Mouse (Mus musculus) stomach, postnatal 0 days (tissue): ENCODE measurements around the gene Bap1. TPM values are rescaled to one million over a fixed set of nuclear protein-coding genes. Genes with fewer than 3 reads are reported as not detected.

Source experiments
- ATAC-seq: fragments of 200-750 bp; cut with Nextera tagmentation; 2 replicates; pipeline ENCODE4 v1.8.0; 2017; ENCODE audit not compliant: low FRiP score, low TSS enrichment
- DNase-seq: peaks from one replicate; pipeline ENCODE4 v3.0.0-alpha.2; 2016; ENCODE audit warnings: low spot score
- H3K27ac ChIP-seq: fragments of 300-500 bp; sonication (generic); replicated peaks from 2 replicates; pipeline ENCODE4 v1.5.1; 2014; ENCODE audit warnings: mild to moderate bottlenecking, control low read depth
- H3K27me3 ChIP-seq: fragments of 300-500 bp; sonication (generic); 2 replicates; pipeline ENCODE4 v1.6.1; 2014; ENCODE audit warnings: low read length; ENCODE audit not compliant: control insufficient read depth, insufficient read depth
- H3K36me3 ChIP-seq: fragments of 300-500 bp; sonication (generic); 2 replicates; pipeline ENCODE4 v1.6.1; 2014; ENCODE audit warnings: low read length, mixed read lengths; ENCODE audit not compliant: control insufficient read depth, insufficient read depth
- H3K4me1 ChIP-seq: fragments of 300-500 bp; sonication (generic); replicated peaks from 2 replicates; pipeline ENCODE4 v1.6.1; 2014; ENCODE audit warnings: antibody characterized with exemption; ENCODE audit not compliant: control insufficient read depth, insufficient read depth
- H3K4me2 ChIP-seq: fragments of 300-500 bp; sonication (generic); replicated peaks from 2 replicates; pipeline ENCODE4 v1.6.1; 2014; ENCODE audit warnings: low read depth, mild to moderate bottlenecking, control low read depth, moderate library complexity
- H3K4me3 ChIP-seq: fragments of 300-500 bp; sonication (generic); 2 replicates; pipeline ENCODE4 v1.5.1; 2014; ENCODE audit warnings: low read depth, low read length, control low read depth
- H3K9ac ChIP-seq: fragments of 300-500 bp; sonication (generic); 2 replicates; pipeline ENCODE4 v1.6.1; 2014; ENCODE audit warnings: mild to moderate bottlenecking, low read length, control low read depth, mixed read lengths
- H3K9me3 ChIP-seq: fragments of 300-500 bp; sonication (generic); 2 replicates; pipeline ENCODE4 v1.6.1; 2016; ENCODE audit warnings: low read length; ENCODE audit not compliant: control insufficient read depth
- CTCF ChIP-seq: IDR thresholded peaks from 2 replicates; pipeline ENCODE4 v1.5.1; 2016; ENCODE audit warnings: antibody characterized with exemption, low read depth, mild to moderate bottlenecking, moderate library complexity
- EP300 ChIP-seq: optimal IDR thresholded peaks from 2 replicates; pipeline ENCODE3; 2016; ENCODE audit warnings: antibody characterized with exemption
- WGBS: fragments of 180-500 bp; shearing (Covaris S2); extraction: QIAGEN DNeasy Blood & Tissue Kit; methylation state at CpG from one replicate; pipeline ENCODE4 v1.1.7; 2014; 5-methylcytosine and 5-hydroxymethylcytosine counted together
- polyA plus RNA-seq: library from polyadenylated mRNA; unstranded; fragments of >200 nt; fragmentation: Nextera tagmentation; extraction: Ambion mirVana; gene quantifications from 2 replicates; pipeline ENCODE4 v1.2.1, GENCODE M21; 2015

Bap1 gene
- polyA plus RNA-seq, 1 experiment from 2014 or later = 22.5 TPM

GRCm38 (mm10) chr14:31207070-31207830 is 44.0 kb upstream of the Bap1 start:
- Histone ChIP-seq H3K4me3 (peak overlapping the region; percentile 78), H3K36me3 (peaks cover 15% of the 10 kb centered on the region), H3K27me3 (no peaks in the 10 kb centered on the region), H3K27ac (peak overlapping the region; percentile 92), H3K9me3 (no peaks in the 10 kb centered on the region), H3K9ac (peak overlapping the region; percentile 94), H3K4me2 (peak overlapping the region; percentile 75), H3K4me1 (no peaks in the 10 kb centered on the region; the same call in 1 of the 2 replicates)
- TF ChIP-seq CTCF (no peak), EP300 (no peak)
- WGBS = 75% methylated on average over 13 of the region's 13 CpGs
- DNase-seq (no peak), ATAC-seq (0 out of 2 replicates have a peak, but pooled peaks have one; percentile 7)

DNA sequence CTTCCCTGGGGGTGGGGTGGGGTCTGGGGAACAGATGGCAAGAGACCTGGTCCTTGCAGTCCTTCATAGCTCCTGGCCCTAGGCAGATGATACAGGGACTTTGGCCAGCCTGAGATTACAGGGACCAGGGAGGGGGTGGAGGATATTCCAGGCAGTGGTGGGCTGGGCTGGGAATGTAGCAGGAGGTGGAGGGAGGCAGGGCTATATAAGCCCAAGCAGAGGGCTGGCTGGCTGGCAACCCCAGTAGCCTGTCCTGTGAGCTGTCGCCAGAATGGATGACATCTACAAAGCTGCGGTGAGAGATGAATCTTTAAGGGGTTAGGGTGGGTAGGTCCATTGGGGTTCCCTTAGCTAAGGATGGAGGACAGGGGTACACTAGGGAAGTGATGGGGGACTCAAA is 43.2 kb upstream of the Bap1 start, which contains the start of gene Tnnc1:
Tnnc1 (plus strand) TSS at position 229 of the 400 bp plus-strand sequence.
- 60% methylated on average over 2 of the region's 2 CpGs for WGBS
- DNase-seq (no peak), ATAC-seq (no peak)
- H3K9ac ChIP-seq = no peak within 1 kb of the TSS
- no peak within 1 kb of the TSS for H3K4me3 ChIP-seq
- H3K27me3 ChIP-seq = no peaks in the 10 kb centered on the region
- peaks cover 9% of the 10 kb centered on the region; the same call in 1 of the 2 replicates for H3K36me3 ChIP-seq
- no peak within 1 kb of the TSS for H3K4me2 ChIP-seq
- no peak for TF ChIP-seq CTCF
- TF ChIP-seq EP300 = no peak
- H3K9me3 ChIP-seq = no peaks in the 10 kb centered on the region
- H3K27ac ChIP-seq = no peak within 1 kb of the TSS
- no peaks in the 10 kb centered on the region; the same call in 1 of the 2 replicates for H3K4me1 ChIP-seq

DNA sequence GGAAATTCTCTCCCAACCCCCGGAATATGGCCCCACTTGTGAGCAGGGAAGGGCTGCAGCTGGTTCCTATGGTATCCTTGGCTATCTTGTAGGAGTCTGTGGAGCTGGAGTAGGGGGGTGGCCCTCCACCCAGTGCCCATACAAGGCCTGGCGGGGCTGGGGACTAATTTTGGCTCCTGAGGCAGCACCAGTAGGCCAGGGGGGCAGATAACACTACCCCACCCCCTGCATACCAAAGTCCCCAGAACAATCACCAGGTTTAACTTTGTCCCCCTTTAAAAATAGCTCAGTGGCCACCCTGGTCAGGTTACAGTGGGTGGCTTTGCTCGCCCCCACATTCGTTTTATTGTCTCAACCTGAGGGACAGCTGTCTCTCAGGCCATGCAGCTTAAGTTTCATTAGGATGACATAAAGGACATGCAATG is 42.1 kb upstream of the Bap1 start:
- no peak overlapping the region for H3K4me2 ChIP-seq
- no peak for DNase-seq
- no peaks in the 10 kb centered on the region; the same call in 1 of the 2 replicates for H3K36me3 ChIP-seq
- H3K4me3 ChIP-seq = no peak overlapping the region
- H3K9ac ChIP-seq = no peak overlapping the region
- H3K27me3 ChIP-seq = no peaks in the 10 kb centered on the region
- WGBS = 77% methylated on average over 4 of the region's 4 CpGs
- H3K9me3 ChIP-seq = no peaks in the 10 kb centered on the region
- ATAC-seq = no peak
- TF ChIP-seq EP300 = no peak
- no peak for TF ChIP-seq CTCF
- no peaks in the 10 kb centered on the region; the same call in 1 of the 2 replicates for H3K4me1 ChIP-seq
- no peak overlapping the region for H3K27ac ChIP-seq

DNA sequence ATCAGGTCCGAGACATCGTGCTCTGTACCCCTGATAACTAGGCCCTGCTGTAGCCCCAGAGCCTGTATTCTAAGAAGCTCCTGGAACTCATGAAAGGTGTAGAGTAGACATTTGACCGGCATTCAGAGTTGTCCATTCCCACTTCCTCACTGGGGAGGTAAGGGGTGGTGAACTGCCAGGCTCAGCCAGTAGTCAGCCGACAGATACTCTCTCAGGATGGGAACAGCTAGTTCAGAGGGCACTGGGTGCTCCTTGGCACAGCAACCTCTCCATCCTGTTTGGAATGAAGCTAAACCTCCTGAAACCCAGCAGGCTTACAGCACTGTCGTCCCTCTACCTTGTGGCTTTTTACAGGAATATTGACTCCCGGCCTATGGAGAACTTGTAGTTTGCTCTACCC is 39.4 kb upstream of the Bap1 start:
- Histone ChIP-seq H3K4me1 (no peaks in the 10 kb centered on the region), H3K27ac (no peak overlapping the region), H3K4me3 (no peak overlapping the region), H3K4me2 (no peak overlapping the region), H3K27me3 (no peaks in the 10 kb centered on the region), H3K36me3 (no peaks in the 10 kb centered on the region), H3K9me3 (no peaks in the 10 kb centered on the region), H3K9ac (no peak overlapping the region)
- TF ChIP-seq EP300 (no peak), CTCF (no peak)
- WGBS = 90% methylated on average over 6 of the region's 6 CpGs
- no peak for ATAC-seq
- DNase-seq = no peak

DNA sequence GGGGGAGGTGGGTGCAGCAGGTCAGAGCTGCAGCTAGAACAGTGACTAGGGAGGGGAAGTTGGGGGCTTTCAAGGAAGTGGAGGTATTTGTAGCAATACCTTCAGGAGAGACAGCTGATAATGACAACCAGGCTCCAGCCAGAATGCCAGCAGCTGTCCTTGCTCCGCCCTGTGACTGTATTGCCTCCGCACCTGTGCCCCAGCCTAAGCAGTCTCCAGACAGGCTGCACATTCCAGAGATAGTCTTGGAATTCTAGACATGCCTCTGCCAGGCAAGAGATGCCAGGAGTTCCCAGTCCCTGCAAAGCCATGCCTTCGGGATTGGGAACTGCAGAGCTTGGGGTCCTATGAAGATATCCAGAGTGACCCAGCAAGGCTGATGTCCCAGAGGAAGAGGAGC is 38.8 kb upstream of the Bap1 start:
- no peak for DNase-seq
- TF ChIP-seq EP300 (no peak), CTCF (no peak)
- no peaks in the 10 kb centered on the region for H3K27me3 ChIP-seq
- no peak overlapping the region for H3K27ac ChIP-seq
- no peaks in the 10 kb centered on the region for H3K9me3 ChIP-seq
- no peaks in the 10 kb centered on the region for H3K36me3 ChIP-seq
- WGBS = 42% methylated on average over 3 of the region's 3 CpGs
- no peak overlapping the region for H3K9ac ChIP-seq
- no peak overlapping the region for H3K4me3 ChIP-seq
- no peak for ATAC-seq
- no peak overlapping the region for H3K4me2 ChIP-seq
- no peaks in the 10 kb centered on the region for H3K4me1 ChIP-seq

DNA sequence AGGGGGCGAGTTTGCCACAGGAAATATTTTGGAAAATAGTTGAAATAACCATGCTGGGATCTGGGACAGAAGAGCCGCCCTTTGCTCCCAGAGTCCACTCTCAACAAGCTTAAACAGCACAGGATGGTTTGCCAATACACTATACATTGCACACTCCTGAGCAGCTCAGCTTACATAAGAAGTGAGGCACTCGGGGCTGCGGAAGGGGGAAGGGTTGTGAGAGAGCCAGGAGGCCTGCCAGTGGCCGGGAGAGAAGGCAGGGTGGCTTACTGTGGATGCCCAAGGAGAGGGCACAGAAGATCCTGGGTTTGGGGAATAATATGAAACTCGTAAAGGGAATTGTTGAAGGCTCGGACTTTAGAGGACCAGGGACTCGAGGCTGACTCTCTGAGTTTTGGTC is 37.4 kb upstream of the Bap1 start:
- WGBS = 61% methylated on average over 8 of the region's 8 CpGs

More for the DNA sequence above, 37.4 kb upstream of the Bap1 start:
- no peak overlapping the region for H3K4me2 ChIP-seq
- no peak for ATAC-seq
- no peak overlapping the region for H3K27ac ChIP-seq
- DNase-seq = no peak
- H3K4me3 ChIP-seq = no peak overlapping the region
- H3K9me3 ChIP-seq = no peaks in the 10 kb centered on the region
- no peaks in the 10 kb centered on the region for H3K36me3 ChIP-seq
- no peak overlapping the region for H3K9ac ChIP-seq
- H3K27me3 ChIP-seq = no peaks in the 10 kb centered on the region
- TF ChIP-seq CTCF = no peak
- no peak for TF ChIP-seq EP300
- H3K4me1 ChIP-seq = no peaks in the 10 kb centered on the region
